Mouse (Mus musculus) adrenal gland, postnatal 4 days (tissue): ENCODE data around the gene Fxyd2. TPM values are rescaled to one million over a fixed set of nuclear protein-coding genes. Genes with fewer than 3 reads are reported as not detected.
A peak's percentile ranks its signal among the peaks of the same experiment; 100 is the strongest.

Source experiments
- DNase-seq, 2 experiments: peaks; one replicate each; pipeline ENCODE4 v3.0.0; 2021 to 2022; ENCODE audit warnings: low spot score in 2 of 2, mixed read lengths in 2 of 2
- total RNA-seq, 2 experiments: library from RNA; stranded (reverse); gene quantifications; 2 replicates each; pipeline ENCODE4 v1.2.3; 2021

The Fxyd2 gene
- total RNA-seq, 2 experiments from 2014 or later: 8.6 to 119 TPM

DNA sequence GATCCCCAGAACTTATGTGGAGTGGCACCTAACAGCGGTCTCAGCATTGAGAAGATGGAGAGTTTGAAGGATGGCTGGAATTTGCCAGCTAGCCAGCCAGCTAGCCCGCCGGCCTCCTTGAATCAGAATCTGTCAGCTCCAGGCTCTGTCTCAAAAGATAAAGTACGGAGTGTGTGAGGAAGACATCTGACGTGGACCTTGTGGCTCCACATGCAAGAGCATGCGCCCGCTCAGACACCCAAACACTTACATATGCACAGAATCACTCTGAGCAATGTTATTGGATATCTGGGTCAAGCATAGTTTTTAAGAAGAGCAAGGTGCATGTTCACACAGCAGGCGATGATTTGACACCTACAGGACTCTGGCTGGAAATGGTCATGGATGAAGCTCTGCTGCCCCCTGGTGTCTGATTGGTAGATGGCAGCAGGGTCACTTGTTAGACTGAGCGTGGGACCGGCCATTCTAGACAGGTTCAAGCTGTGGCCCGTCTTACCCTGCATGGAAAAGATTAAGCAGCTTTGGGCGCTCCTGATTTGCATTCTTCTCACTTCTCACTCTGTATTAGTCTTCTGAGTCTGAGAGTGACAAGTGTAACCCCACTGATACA lies 11.0 kb upstream of the Fxyd2 start:
- DNase-seq: peak; percentile 68 to 77

DNA sequence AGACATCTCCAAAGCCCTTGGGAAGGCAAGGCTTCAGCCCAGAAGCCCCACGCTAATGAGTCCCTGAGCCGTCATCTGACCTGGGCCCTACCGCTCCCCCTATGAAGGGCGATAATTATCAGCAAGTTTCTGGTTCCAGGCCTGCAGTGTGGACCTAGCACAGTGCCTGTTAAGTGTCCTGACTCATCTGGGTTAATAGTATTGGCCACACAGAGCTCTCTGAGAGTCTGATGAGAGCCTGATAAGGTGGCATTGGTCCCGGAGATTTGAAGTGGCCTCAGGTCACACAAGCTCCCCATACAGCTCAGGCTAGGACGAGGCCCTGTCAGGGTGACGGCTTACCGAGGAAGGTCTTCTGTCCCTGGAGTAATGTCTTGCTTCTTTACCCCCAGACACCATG lies 9.9 kb upstream of the Fxyd2 start:
- DNase-seq: no peak

DNA sequence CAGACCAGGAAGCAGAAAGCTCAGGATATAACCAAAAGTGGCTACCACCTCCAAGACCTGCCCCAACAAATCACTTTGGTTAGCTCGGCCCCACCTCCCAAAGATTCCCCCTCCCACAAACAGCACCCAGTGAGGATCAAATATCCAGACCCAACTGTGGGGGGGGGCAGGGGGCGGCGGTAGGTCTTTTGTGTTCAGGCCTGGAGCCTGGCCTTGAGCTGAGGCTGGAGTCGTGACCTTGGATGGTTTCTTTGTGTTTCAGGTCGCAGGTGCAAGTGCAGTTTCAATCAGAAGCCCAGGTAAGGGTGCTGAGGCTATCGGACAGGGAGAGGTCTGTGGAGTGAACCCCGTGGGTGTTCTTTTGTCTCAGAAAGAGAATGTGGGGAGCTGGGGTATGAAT lies 8.2 kb upstream of the Fxyd2 start:
- no peak for DNase-seq

DNA sequence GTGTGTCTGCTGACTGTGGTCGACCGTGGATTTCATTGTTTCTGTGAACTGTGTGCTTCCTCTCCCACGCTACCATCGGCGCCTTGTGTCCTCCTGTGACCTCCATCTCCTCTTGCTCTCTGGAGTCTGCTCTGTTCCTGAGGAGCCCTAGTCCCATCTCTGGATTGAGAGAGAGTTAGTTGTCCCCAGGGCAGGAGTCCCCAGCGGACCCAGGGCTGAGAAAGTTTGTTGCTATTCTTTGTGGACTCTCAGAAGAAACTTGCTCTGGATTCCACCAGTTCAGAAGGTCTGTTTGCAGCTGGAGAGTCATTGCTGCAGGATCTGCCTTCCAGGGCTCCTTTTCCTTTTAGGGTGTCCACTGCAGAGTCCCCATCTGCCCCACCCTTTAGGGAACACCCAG lies 4.3 kb upstream of the Fxyd2 start:
- DNase-seq: no peak

DNA sequence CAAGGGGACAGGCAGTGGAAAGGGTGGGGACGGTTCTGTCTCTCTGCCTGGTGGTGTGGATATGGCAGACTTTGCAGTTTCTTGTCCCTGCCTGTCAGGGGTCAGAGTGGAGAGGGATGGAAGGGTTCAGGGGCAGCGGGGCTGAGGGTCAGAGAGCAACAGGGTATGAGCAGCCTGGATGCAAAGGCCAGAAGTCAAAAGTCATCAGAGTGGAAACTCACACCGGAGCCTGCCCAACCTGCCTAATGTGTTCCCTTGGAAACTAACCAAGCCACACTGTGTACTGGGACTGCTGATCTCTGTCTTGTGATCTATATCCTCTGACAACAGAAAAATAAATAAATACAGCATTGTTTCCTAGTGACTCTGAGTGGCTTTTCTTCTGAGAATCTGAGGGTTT lies 3.7 kb upstream of the Fxyd2 start:
- DNase-seq: no peak

DNA sequence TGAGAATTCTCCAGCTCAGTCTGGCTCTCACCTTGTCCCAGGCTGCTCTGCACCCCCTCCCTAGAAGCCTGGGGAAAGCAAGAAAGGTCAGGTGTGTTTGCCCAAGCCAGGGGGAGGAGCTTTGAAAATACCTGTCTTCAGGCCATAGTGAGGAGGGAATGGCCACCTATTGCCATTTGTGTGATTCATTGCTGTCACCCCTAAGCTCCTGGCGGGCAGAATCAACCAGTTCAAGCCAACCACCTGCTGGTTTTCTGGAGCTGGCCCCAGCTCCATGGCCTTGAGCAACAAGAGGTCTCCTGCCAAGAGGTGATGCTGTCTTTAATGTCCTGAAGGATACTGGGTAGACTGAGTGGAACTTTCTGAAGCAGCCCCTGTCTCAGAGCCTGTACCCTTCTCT lies 1.1 kb upstream of the Fxyd2 start:
- DNase-seq: no peak

DNA sequence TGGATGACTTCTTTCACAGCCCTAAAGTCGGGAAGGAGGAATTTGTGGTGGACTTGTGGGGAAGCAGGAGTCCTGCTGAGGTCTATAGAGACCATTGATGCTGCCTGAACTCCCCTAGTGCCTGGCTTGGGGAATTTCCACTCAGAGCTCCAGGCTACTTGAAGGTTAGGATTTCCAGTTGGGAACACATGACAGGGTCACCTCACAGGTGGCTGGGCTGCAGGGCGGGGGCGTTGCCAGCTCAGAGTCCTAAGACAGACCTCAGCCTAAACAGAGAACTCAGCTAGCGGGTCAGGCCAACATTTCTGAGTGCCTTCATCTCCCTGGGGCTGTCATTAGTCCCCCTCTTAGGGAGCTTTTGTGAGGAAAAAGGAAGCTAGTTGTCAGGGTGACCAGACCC lies 2.4 kb downstream of the Fxyd2 start:
- DNase-seq: no peak

DNA sequence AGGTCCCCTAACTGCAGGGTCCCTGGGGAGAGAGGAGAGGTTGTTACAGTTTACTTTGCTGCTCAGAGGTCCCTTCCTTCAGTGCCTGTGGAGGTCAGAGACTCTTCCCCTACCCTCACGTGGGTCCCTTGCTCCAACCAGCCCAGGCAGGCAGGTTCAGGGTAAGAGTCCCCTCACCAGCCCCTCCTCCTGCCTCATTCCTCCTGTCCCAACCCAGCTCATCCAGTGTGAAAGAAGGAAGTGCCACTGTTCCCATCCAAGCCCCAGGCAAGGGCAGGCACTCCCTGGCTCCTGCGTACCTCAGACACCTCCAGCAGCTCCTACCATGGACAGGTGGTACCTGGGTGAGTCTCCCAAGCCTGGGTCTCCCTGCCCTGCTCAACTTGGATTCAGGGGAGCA lies 3.5 kb downstream of the Fxyd2 start:
- no peak for DNase-seq

DNA sequence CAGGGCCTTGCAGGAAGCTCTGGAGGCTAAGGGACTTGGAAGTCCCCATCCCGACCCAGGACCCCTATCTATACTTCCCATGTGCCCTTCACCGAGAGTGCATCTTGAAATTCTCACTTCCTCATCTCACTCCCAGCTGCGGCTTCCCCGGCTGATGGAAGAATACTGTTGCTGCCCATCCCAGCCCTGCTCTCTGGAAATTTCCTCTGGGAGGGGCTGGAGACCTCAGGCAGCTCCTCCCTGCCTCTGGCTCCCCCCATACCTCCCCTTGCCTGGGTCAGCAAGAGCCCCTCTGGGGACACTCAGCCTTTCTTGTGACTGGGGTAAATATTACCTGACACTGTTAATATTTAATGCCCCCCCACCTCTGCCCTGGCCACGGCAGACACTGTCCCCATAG lies 6.2 kb downstream of the Fxyd2 start:
- no peak for DNase-seq

DNA sequence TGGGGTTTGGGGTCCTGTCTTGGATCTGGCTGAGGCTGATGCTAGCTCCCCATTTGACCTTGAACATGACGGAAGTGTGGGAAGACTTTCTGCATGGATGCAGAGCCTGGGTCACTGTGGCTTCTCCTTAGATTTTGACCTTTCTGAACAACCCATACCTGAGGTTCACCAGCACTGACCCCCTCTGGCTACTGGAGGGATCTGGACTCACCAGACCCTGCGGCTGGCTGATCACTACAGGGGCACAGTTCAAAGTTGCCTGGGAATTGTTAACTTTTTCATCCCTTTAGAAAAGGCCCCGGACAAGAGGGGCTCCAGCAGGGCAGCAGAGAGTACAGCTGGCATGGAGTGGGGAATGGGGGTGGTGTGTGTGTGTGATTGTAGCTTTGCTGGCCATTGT lies 7.3 kb downstream of the Fxyd2 start:
- DNase-seq: no peak

DNA sequence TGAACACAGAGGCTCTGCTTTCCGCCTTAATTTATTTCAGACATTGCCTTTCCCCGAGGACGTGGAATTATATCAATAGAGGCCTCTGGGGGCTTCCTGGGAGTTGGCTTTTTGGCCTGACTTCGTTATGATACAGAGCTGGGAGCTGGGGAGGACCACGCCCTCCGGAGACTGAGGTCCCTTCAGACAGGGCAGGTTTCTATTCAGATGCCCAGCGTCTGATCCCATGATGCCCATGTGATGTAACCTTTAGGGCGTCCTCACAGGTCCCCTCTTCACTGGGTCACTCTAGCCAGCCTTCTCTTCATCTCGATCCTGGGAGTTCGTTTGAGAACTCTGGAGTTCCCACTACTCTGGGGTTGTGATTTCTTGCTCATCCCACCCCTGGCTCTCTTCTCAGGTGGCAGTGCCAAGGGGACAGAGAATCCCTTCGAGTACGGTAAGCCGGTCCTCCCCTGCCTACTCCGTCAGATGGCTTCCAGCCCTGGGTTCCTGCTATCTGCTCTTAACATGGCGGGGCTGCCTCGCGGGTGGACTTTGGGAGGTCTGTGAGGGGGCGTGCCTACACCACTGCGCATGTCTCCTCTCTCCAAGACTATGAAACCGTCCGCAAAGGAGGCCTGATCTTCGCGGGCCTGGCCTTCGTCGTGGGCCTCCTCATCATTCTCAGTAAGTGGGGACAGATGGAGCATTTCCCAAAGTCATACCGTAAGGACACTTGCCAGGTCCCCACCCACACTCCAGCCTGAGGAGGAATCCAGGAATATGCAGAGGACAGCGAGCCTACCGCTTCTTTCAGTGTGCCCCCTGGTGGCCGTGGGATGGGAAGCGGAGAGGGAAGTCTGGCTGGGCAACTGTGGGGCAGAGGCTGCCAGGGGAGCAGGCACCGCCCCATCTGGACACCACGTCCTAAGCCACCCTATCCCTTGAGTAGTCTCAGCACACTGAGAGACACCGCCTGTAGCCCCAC lies 8.5 kb downstream of the Fxyd2 start:
- peak; percentile 64 for DNase-seq

DNA sequence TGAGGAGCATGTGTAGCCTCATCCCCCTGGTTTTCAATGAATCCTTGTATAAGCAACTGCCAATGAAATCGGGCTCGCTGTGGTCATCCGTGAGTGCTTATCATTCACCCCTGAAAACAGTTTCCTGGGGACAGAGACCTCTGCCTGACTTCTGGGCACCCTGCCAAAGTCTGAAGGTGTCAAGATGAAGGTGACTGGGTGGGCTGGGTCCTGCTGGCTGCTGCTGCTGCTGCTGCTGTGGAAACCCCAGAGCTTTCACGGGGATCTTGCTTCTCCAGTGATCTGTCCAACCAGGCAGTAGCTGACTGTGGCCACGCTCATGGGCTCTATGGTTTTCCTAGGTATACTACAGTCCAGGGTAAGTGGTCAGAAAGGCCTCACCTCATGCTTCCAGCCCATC lies 10.7 kb downstream of the Fxyd2 start:
- DNase-seq: no peak

DNA sequence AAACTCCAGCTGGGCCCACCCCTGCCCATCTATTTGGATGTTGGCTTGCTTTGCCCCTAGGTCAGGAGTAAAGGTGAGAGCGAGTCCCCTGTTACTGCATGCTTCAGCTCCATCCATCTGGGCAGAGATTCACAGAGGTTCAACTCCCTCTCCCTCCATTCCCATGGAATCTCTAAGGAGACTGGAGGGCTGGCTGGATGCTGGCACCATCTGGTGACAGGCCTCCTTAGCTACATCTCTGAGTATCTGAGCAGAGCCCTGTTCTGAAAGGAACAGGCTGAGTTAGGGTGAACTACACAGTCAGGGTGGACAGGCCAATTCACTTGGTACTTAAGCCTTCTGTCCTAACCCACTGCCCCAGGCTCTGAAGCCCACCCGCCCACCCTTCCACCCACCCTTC lies 11.1 kb downstream of the Fxyd2 start:
- DNase-seq: no peak

DNA sequence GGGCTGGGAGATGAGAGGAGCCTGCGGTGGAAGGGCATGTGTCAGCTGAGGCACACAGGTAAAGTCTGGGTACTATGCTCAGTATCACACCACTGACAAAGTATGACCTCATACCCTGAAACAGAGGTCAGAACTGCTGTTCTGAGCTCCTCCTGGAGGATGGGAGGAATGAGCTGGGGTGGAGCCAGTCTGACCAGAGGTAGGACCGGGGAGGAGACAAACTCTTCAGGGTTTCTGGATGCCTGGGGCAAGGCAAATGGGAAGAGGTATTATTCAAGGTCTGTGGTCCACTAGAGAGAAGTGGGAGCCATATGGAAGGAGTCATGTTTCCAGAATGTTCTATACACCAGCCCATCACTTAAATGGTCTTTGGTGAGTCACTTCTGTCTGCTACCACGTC lies 11.6 kb downstream of the Fxyd2 start:
- no peak for DNase-seq

DNA sequence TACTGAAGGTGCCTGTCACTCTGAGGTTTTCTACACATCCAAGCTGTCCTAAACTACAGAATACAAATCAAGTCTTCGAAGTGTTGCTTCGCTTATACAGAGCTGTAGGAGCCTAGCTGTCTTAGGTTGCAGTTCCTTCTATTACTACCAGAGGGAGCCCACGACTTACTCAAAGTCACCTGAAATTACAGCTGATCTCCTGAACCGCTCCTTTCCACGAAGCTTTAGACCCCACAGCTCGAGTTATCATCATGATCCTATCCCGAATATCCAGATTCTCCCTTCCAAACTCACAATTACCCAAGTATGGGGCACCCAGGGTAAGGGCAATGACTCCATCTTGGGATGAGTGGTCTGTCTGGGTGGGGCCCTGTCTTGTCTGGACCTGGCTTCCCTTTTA lies 12.3 kb downstream of the Fxyd2 start:
- no peak for DNase-seq

DNA sequence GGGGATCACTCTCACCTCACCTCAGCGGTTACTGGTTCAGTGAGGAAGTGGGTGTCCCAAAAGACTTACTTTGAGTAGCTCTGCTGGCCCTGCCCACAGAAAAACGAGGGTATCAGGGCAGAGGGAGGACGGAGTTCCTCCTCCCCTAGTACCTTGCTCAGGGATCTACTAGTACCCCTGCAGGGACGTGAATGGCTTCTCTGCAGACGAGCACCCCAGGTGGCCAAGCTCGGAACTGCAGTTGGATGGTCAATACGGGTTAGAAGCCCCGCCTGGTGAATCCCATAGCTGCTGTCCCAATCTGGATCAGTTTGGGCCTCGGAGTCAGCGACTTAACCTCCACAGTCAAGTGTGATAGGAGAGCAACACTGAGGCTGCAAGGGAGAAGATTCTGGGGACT lies 12.8 kb downstream of the Fxyd2 start:
- DNase-seq: peak; percentile 75 to 81

DNA sequence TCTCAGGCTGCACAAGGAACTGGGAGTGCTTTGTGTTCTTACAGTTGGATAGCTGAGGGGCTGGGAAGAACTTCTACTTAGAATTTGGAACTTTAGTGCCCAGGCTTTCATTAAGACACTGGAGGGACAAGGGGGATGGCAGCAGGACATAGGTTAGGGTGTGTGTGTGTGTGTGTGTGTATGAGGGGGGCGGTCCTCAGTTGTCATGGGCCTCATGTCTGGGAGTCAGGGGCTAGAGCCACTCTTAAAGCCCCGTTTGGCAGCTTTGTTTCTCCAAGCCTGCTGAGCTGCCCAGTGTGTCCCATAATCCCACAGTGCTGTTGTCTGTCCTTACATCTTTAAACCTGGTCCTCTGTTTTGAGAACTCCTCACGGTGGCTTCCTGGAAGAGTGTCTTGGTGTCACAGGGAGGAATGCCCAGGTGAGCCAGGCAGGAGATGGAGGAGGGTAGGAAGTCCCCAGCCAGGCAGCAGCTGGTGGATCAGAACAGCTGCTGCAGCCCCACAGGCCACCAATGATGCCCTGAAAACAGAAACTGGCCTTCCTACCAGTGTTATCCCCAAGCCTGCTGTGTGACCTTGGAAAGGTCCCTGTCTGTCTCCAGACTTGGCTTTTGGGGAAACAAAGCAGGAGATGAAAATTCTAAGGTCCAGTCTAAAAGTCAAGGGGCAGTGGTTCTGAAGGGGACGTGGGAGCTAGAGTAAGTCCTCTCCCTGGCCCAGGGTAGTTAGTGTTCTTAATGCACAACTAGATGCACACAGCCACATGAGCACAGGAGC lies 13.4 kb downstream of the Fxyd2 start:
- DNase-seq: no peak

DNA sequence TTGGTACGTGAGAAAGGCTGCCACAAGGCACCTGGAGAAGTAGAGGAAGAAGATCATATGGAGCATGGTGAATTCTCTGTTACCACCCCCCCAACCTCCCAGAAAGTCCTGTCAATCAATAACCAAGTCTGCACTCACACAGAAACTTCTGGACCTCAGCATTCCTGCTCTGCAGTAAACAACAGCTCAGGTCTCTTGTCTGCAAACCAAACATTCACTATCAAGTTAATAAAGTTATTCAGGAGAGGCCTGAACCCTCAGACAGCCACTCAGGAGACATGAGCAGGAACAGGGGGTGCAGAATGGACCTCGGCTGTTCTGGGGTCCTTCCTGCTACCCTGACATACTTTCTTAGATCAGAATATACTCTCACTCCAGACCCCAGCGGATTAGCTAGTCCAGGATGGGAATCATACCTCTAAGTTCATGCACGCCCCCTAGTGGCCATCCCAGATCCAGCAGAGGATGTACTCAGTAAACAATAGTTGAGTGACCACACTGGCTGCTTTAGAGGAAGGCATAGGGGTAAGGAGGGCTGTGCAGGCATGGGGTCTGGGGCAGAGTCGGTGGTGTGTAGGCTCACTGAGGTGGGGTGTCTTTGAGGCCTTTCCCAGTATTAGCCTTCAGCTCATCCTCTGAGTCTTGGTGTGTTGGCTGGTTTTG lies 14.1 kb downstream of the Fxyd2 start:
- DNase-seq: peak in 1 of 2 experiments; percentile 25

DNA sequence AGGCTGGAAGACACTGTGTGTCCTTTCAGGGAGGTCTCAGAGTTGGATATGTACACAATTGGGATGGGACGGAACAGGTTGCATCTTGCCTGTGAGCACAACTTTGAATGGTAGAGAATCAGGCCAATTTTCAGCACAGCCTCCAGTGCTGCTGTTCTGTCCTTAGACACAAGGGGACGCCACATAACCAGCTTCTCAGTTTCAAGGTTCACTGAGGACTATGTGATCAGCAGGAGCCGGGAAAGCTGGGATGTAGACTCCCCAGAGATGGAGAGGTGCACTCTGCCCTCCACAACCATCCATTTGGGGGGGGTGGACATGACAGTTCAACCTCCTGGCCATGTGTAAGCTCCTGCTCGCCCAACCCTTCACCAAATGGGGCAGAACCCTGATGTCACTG lies 16.4 kb downstream of the Fxyd2 start:
- peak in 1 of 2 experiments; percentile 31 for DNase-seq

DNA sequence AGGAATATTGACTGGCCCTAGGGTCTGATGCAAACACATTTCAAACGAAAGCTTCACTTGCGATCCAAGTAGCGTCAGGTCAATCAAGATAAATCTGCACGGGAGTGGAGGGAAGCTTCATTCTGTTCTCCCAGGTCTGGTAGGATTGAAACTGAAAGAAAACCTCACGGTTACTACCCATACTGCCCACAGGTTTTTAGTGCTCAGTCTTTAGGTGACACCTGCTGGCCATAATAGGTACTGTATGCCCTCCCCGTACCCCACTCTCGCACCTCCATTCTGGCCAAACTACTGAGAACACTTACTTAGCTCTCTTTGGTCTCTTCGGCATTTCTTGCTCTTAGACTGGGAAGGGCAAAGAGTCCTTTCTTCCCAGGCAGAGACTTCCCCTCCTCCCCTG lies 17.8 kb downstream of the Fxyd2 start:
- DNase-seq: no peak

DNA sequence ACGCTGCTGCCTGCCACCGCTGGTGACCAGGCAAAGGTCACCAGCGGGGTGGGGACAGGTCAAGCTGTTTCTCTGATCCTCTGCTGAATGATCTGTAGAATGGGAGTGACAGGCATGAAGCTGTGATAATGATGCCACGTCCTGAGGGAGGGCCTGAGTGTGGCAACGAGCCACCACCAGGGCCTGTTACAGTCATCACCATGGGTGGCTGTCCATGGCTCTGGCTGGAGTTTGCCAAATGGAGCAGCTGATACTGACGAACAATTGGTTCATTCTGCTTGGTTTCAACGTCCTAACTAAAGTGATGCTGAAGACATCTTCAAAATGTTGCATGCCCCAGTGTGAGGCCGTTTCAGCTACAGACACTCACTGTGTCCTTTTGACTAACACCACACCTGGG lies 18.8 kb downstream of the Fxyd2 start:
- no peak for DNase-seq
